Mouse (Mus musculus): ENCODE results near the gene Hccs. TPM values are rescaled to one million over a fixed set of nuclear protein-coding genes. Genes with fewer than 3 reads are reported as not detected.

Gene Hccs
- polyA plus RNA-seq, 1 experiment from 2014 or later = 28.2 TPM

GRCm38 (mm10) chrX:169299579-169299978 lies 20.6 kb downstream of the Hccs start:
- H3K27me3 ChIP-seq (replicated peaks) = no peaks in the 10 kb centered on the region
- no peak overlapping the region for H3K4me2 ChIP-seq
- no peak overlapping the region for H3K4me3 ChIP-seq (replicated peaks)
- WGBS = 62% methylated on average over 4 of the region's 4 CpGs
- no peaks in the 10 kb centered on the region for H3K4me1 ChIP-seq
- H3K36me3 ChIP-seq = no peaks in the 10 kb centered on the region
- H3K9me3 ChIP-seq = no peaks in the 10 kb centered on the region
- no peak for ATAC-seq (ENCODE audit: insufficient read depth, low FRiP score, low read depth)
- no peak overlapping the region for H3K9ac ChIP-seq
- H3K27ac ChIP-seq = no peak overlapping the region

GRCm38 (mm10) chrX:169263433-169264172 lies 56.6 kb downstream of the Hccs start:
- Histone ChIP-seq H3K9ac (no peak overlapping the region), H3K27me3 (replicated peaks) (no peaks in the 10 kb centered on the region), H3K4me1 (no peaks in the 10 kb centered on the region), H3K4me2 (no peak overlapping the region), H3K9me3 (no peaks in the 10 kb centered on the region), H3K4me3 (replicated peaks) (no peak overlapping the region), H3K27ac (no peak overlapping the region), H3K36me3 (no peaks in the 10 kb centered on the region)
- ATAC-seq (ENCODE audit: insufficient read depth, low FRiP score, low read depth) = no peak
- 67% methylated on average over 8 of the region's 8 CpGs for WGBS

GRCm38 (mm10) chrX:169262212-169262611 lies 58.0 kb downstream of the Hccs start:
- H3K4me3 ChIP-seq (replicated peaks) = no peak overlapping the region
- no peaks in the 10 kb centered on the region for H3K36me3 ChIP-seq
- no peaks in the 10 kb centered on the region for H3K9me3 ChIP-seq
- ATAC-seq (ENCODE audit: insufficient read depth, low FRiP score, low read depth) = no peak
- H3K4me1 ChIP-seq = no peaks in the 10 kb centered on the region
- H3K27me3 ChIP-seq (replicated peaks) = no peaks in the 10 kb centered on the region
- no peak overlapping the region for H3K4me2 ChIP-seq
- no peak overlapping the region for H3K27ac ChIP-seq
- WGBS = 52% methylated on average over 2 of the region's 2 CpGs
- H3K9ac ChIP-seq = no peak overlapping the region

GRCm38 (mm10) chrX:169261034-169261433 lies 59.1 kb downstream of the Hccs start:
- Histone ChIP-seq H3K27ac (no peak overlapping the region), H3K9ac (no peak overlapping the region), H3K9me3 (no peaks in the 10 kb centered on the region), H3K36me3 (no peaks in the 10 kb centered on the region), H3K27me3 (replicated peaks) (no peaks in the 10 kb centered on the region), H3K4me3 (replicated peaks) (no peak overlapping the region), H3K4me1 (no peaks in the 10 kb centered on the region), H3K4me2 (no peak overlapping the region)
- ATAC-seq (ENCODE audit: insufficient read depth, low FRiP score, low read depth) = no peak
- WGBS = 76% methylated on average over 3 of the region's 3 CpGs

GRCm38 (mm10) chrX:169256741-169257140 lies 63.4 kb downstream of the Hccs start:
- Histone ChIP-seq H3K27ac (no peak overlapping the region), H3K36me3 (no peaks in the 10 kb centered on the region), H3K9ac (no peak overlapping the region), H3K9me3 (no peaks in the 10 kb centered on the region), H3K4me3 (replicated peaks) (no peak overlapping the region), H3K4me1 (no peaks in the 10 kb centered on the region), H3K27me3 (replicated peaks) (no peaks in the 10 kb centered on the region), H3K4me2 (no peak overlapping the region)
- ATAC-seq (ENCODE audit: insufficient read depth, low FRiP score, low read depth) = no peak

- no peaks in the 10 kb centered on the region for H3K27me3 ChIP-seq (replicated peaks)
- H3K9ac ChIP-seq = no peak overlapping the region
- H3K9me3 ChIP-seq = no peaks in the 10 kb centered on the region
- H3K36me3 ChIP-seq = no peaks in the 10 kb centered on the region
- H3K4me3 ChIP-seq (replicated peaks) = no peak overlapping the region
- H3K27ac ChIP-seq = no peak overlapping the region
- H3K4me2 ChIP-seq = no peak overlapping the region
- ATAC-seq (ENCODE audit: insufficient read depth, low FRiP score, low read depth) = no peak
- H3K4me1 ChIP-seq = no peaks in the 10 kb centered on the region
- 66% methylated on average over 1 of the region's 1 CpGs for WGBS
Observed at GRCm38 (mm10) chrX:169255915-169256314, 64.3 kb downstream of the Hccs start.

- no peak overlapping the region for H3K9ac ChIP-seq
- no peaks in the 10 kb centered on the region for H3K9me3 ChIP-seq
- no peak overlapping the region for H3K4me3 ChIP-seq (replicated peaks)
- H3K27me3 ChIP-seq (replicated peaks) = no peaks in the 10 kb centered on the region
- no peak overlapping the region for H3K27ac ChIP-seq
- no peaks in the 10 kb centered on the region for H3K4me1 ChIP-seq
- 44% methylated on average over 3 of the region's 3 CpGs for WGBS
- ATAC-seq (ENCODE audit: insufficient read depth, low FRiP score, low read depth) = 0 out of 2 replicates have a peak, but pooled peaks have one; percentile 31
- no peaks in the 10 kb centered on the region for H3K36me3 ChIP-seq
- H3K4me2 ChIP-seq = no peak overlapping the region
Observed at GRCm38 (mm10) chrX:169222357-169223062, 97.7 kb downstream of the Hccs start.

GRCm38 (mm10) chrX:169220064-169220463 lies 100.1 kb downstream of the Hccs start:
- Histone ChIP-seq H3K27me3 (replicated peaks) (no peaks in the 10 kb centered on the region), H3K27ac (no peak overlapping the region), H3K4me3 (replicated peaks) (no peak overlapping the region), H3K9ac (no peak overlapping the region), H3K9me3 (no peaks in the 10 kb centered on the region), H3K36me3 (no peaks in the 10 kb centered on the region), H3K4me1 (no peaks in the 10 kb centered on the region), H3K4me2 (no peak overlapping the region)
- WGBS = 58% methylated on average over 8 of the region's 8 CpGs
- ATAC-seq (ENCODE audit: insufficient read depth, low FRiP score, low read depth) = no peak

GRCm38 (mm10) chrX:169210019-169210418 lies 110.2 kb downstream of the Hccs start:
- H3K36me3 ChIP-seq = no peaks in the 10 kb centered on the region
- no peak overlapping the region for H3K4me2 ChIP-seq
- H3K4me1 ChIP-seq = no peaks in the 10 kb centered on the region
- H3K27ac ChIP-seq = no peak overlapping the region
- no peak overlapping the region for H3K9ac ChIP-seq
- peak; percentile 39; the same call in 1 of the 2 replicates for ATAC-seq (ENCODE audit: insufficient read depth, low FRiP score, low read depth)
- WGBS = 51% methylated on average over 3 of the region's 3 CpGs
- H3K9me3 ChIP-seq = no peaks in the 10 kb centered on the region
- H3K27me3 ChIP-seq (replicated peaks) = no peaks in the 10 kb centered on the region
- no peak overlapping the region for H3K4me3 ChIP-seq (replicated peaks)

Other genes starting within 250 kb of the Hccs start
- gene Amelx, start 133.2 kb downstream of the Hccs start, polyA plus RNA-seq (2015; fragmentation: Nextera tagmentation; extraction: Ambion mirVana) = 0.19 and 0.26 TPM in 2 replicates